Mouse (Mus musculus) heart, adult 11 months (tissue): ENCODE measurements at regions not wholly inside any gene's neighbourhood (a gene's known extent, or its start where the extent isn't known, plus 50 kb on each side); places are given as distances from the start of the nearest gene placed in this dataset.

ENCODE experiments used
- DNase-seq: peaks from one replicate; pipeline ENCODE4 v3.0.0; 2022

DNA sequence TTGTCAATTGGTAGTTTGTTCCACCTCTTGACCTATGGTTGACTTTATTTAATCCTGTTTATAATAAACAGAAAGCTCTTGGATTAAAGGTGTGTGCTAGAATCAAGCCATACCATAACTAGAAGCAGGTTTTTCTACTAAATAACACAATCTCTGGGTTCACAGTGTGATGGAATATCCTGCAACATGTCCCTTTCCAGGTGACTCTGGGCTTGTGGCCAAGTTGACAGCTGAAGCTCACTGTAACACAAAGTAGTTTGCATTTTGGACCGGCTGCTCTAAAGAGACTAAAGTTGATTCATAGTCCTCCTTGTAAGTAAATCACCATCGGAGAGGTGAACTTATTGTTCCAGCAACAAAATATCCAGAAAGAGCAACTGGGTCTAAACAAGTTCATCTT lies 149.3 kb upstream of the Kctd3 start:
- peak; percentile 58 for DNase-seq

DNA sequence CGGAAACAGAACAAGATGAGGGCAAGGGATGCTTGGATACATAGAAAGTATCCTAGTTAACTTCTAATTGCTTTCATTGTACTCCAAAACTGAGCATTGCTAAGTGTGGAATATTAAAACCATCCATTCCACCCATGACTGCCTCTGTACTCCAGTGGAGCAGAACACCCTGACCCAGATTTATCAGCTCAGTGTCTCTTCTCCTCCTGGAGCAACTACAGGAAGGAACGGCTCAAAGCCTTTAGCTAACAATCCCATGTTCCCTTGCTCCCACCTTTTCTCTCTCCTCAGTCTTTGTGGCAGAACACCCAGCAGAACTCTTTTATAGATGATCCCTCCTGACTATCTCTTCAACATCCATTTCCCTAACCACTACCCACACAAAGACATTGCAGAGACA lies 146.7 kb upstream of the Kctd3 start:
- DNase-seq: peak; percentile 22

DNA sequence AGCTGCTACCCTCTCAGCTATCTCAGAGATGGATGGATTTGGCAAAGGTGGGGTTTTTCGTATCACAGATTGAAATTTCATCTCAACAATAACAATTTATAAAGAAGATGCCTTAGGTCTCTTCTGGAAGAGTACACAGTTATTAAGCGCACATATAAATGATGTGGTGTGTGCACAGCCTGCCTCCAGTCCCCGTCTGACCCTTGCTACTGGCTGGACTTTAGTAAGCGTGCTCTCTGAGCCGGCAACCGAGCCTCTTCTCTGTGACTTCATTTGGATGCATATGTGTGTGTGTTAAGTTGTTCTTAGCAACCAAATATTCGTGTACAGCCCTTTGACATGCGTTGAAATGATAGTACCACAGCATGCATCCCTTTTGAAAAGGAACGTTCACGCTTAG lies 145.5 kb upstream of the Kctd3 start:
- peak; percentile 73 for DNase-seq

DNA sequence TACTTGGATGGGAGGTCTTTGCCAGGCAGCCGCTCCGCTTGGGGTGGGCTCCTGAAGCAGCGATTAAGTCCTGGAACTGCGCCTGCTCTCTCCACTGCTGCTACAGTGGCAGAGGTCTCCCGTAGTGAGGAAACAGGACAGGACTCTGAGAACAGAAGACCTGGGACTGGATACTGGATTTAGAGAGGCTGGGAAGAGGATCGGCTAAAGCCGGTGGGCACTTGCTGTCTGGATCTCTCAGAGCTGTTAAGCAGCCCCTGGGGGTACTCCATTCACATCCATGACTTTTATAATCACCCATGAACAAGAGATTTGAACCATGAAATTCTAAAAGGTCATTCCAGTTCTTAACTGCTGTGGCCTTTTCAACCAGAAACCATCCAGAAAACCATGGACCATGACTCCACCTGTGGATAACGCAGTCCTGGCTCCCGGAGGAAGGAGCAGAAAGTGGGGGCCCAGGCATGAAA lies 135.4 kb upstream of the Kctd3 start:
- no peak for DNase-seq

DNA sequence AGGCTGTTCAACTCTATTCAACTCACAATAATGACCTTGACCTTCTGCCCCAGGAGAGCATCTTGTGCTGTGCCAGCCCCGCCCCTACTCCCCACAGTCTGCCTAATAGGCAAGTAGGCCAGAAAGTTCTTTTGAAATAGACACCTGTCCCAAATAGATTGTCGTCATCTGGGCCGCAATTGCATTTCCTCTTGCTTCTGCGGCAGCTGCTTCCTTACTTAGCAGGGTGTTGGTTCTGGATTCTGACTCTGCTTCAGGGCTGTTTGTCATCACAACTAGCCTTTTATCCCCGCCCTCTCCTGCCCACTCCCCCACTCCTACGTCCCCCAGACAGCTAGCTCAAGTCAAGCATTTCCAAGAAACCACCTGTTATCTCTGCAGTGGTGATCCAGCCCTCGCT lies 134.9 kb upstream of the Kctd3 start:
- peak; percentile 91 for DNase-seq

DNA sequence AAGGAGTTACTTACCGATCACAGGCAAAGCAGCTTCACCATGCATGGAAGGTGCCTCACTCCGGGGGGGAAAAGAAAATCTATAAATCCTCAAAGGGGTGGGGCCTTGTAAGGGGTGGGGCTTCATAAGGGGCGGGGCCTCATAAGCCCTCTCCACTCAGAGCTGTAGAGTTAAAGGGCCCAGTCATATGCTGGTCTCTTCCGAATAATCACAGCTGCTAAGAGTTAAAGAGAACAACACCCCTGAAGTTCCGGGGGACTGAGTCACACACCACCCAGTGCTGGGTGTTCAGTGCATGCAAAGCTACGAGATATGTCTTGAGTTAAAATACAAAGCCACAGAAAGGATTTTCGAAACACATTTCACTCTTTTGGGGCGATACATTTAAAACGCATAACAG lies 134.1 kb upstream of the Kctd3 start:
- DNase-seq: peak; percentile 57

DNA sequence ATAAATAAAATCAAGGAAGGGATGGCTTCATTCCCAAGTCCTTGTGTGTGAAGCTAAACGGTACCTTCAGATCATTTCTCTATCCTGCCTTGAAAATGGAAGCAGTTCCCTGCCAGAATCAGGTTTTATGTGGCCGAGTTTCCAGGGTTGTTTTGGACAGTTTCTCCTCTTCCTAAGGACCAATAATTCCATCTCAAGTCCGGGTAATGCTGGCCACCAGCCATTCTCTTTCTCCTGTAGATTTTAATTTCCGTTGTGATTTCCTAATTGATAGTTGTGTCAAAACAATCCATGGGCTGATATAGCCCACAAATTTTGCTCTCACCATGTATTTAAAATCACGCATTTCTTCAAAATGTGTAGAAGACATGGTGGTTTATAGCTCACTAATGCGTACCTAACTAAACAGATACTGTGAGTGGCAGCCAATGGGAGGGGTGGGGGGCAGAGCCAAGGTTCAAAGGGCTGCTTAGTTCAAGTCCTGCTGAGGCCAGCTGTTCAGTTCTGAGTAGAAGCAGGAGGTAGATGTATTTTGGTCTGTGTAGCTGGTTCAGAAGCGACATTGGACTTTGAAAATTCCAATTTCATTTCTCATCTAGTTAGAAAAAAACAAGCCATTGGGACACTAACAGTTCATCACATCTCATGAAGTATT lies 129.2 kb upstream of the Kctd3 start:
- peak; percentile 86 for DNase-seq

DNA sequence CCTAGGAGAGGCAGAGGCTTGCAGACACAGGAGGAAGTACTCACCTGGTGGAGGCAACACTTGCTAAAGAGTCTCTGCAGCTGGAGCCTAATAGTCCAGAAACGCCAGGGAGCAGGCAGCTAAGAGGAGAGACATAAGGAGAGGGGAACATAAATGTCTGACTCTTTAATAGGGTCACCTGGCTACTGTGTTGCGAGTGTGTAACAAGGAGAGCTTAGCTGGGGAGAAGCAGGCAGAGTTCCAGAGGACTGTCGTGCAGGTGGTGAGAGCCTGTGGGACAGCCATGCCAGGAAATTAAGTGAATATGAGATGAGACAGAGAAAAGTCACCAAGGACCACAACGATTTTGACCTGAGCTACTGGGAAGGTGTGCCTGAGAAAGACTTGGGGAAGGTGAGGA lies 128.2 kb upstream of the Kctd3 start:
- DNase-seq: peak; percentile 85

DNA sequence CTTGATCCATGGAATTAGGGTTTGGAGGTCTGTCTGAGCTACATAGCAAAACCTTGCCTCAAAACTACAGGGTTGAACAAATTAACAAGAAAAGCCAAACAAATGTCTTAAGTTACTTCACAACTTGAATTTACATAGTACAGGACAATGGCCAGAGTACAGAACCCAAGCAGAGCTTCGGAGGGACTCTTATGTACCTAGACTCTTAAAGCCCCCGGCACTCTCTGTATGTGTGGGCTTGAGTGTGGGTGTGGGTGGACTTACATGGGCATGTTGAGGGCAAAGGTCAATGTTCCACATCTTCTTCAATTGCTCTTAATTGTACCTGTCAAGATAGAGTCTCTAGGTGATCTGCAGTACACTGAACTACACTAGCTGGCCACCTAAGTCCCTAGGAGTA lies 121.1 kb upstream of the Kctd3 start:
- no peak for DNase-seq

DNA sequence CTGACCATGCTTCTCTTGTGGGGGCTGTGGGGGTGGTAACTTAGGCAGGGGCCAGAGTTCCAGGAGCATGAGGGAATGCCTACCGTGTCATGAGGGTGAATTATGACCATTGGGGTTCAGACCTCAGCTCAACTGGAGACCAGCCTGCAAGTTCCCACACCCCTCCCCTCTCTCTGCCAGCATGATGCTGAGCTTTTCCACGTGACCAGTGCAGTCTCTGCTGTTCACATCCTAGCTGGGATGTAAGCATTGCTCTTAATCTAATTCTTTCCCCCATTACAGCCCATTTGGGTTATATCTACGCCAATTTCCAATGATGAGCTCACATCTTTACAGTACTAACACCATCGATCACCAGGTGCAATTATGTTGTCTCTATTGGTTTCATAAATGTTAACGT lies 120.6 kb upstream of the Kctd3 start:
- DNase-seq: peak; percentile 42

DNA sequence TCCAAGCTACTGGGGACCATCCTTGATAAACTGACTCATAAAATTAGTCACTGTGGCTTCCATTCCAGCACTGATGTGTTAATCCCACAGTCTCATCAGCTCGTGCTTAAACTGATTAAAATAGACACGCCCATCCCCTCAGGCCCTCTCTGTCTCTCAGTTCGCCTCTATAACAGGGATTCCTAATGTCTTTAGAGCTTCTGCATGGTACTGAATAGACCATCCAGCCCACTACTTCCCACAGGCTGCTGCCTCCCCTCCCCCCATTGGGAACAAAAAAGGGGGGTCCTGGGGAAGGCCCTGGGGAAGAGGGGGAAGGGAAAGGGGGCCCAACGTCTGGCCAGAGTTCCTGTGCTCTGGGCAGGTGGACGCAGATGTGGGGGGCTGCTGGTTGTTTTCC lies 119.7 kb upstream of the Kctd3 start:
- peak; percentile 61 for DNase-seq

DNA sequence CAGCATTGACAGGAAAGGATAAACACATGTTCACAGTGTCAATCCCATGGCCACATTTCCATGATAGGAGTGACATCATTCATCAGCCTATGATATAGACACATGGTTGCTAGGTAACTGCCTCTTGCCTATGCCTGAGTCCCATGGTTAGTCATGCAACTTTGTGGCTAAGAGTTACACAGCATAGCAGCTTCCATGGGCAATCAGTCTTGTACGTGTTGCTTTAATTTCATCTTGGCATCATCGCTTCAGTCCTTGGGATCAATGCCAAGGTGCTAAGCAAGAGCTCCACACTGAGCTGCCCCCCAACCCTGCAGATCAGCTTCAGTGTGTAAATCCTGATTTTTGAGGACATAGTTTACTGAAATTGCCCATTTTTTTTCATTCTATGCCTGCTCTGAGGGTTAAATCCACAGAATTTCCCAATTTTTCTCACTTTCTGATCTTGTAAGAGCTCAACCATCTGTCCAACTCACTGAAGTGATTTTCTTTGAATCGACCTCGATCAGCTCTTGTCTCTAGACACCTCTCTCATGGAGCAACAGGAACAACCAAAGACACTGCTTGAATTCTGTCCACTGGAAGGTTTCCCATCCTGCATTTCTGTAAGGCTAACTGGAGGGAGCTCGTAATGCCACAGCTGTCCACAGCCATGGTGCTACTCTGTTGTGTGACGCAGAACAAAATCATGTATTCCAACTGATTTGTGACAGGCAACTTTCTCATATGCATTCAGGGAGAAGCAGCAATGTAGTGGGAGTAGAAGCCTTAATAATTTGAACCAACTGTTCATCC lies 112.5 kb upstream of the Kctd3 start:
- DNase-seq: peak; percentile 81

DNA sequence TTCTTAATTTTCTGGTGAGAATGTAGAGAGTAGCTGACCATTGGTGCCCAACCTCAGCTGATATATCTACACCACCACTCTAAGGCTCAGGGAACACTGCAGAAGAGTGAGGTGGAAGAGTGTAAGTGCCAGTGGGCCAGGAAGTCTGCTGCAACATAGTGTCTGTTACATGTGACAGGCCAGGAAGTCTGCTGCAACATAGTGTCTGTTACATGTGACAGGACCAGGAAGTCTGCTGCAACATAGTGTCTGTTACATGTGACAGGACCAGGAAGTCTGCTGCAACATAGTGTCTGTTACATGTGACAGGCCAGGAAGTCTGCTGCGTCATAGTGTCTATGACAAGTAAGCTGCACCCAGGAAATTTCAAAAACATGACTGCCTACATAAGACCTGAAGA lies 111.4 kb upstream of the Kctd3 start:
- DNase-seq: peak; percentile 91

DNA sequence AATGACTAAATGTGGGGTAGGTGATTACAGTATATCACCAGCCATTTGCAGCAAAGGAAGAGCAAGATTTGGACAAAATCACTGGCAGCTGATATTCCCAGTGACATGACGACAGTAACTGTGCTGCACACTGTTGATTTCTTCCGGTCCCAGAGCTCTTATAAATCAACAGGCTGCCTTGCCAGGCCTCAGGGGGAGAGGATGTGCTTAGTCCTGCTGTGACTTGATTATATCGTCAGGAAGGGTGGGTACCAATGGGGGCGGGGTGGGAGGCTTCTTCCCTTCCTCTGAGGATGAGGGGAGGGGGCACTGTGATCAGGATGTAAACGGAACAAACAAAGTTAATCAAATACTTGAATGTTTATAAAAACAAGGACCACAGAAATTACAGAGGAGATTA lies 110.9 kb upstream of the Kctd3 start:
- DNase-seq: peak; percentile 97

DNA sequence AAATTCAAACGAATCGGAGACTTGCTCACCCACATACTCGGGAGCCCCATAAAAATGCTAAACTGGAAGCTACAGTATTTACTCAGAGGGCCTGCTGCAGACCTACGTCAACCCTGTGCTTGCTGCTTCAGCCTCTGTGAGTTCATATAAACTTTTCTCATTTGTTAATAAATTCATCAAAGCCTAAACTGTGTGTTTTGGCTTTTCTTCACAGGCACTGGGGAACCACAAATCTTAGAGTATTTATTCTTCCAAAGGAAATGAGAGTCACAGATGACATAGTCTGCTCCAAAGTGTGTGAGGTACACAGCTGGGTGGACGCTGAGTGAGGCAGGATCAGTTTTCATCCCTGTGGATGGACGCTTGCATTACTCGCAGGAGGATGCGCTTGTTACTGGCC lies 108.3 kb upstream of the Kctd3 start:
- peak; percentile 70 for DNase-seq

DNA sequence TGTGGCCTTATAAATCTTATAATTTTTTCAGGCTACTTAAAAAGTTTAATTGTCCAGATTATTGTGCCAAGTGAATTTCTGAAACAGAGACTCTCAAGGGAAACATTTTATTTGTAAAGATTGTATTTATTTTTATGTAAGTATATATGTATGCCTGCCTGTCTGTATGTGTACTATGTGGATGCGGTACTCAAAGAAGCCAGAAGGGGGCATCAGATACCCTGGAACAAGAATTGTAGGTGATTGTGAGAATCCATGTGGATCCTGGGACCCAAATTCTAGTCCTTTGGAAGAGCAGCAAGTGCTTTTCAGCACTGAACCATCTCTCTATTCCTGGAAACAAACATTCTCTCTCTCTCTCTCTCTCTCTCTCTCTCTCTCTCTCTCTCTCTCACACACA lies 107.6 kb upstream of the Kctd3 start:
- peak; percentile 57 for DNase-seq

DNA sequence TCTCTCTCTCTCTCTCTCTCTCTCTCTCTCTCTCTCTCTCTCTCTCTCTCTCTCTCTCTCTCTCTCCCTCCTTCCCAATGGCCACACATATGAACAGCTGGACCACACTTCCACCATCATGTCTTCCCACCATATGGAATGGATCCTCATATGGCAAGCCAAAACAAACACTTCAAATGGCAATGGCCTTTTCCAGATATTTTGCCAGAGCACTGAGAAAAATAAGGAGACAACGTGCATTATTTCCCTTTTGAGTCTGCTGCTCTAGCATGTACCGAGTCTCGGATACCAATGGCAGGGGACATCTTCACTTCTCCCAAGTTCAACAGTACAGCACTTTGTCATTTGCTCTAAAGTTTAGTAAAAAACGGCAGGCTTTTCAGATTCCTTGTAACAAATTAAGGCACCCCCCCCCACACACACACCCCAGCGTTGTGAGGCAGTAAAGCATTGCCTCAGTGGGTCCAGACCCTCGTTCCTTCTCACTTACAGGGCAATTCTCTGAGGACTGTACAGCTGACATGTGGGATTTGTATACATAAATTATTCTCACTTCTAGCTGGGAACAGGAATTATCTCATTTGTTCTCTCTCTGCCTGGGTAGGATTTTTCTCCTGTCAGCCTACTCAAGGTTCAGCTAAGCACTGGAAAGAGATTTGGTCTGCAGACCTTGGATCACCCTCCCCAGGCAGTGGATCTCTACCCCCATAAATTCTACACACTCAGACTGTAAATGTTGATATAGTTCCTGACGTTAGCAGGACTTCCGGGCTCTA lies 100.8 kb upstream of the Kctd3 start:
- DNase-seq: peak; percentile 44

DNA sequence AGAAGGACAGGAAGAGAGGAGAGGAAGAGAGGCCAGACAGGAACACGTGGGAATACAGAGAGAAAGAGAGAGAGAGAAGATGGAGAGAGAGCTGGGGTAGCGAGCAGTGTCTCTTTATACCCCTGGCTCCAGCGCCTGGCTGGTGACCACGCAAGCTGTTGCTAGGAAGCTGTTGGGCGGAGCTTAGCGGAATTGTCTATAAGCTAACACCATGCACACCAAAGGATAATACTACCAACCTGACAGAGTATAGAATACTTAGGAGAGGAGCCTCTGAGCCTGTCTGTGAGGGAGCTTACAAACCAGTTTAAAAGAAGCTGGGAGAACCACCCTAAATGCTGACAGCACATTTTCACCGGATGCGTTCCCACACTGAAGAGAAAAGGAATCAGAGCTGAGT lies 100.2 kb upstream of the Kctd3 start:
- peak; percentile 88 for DNase-seq

DNA sequence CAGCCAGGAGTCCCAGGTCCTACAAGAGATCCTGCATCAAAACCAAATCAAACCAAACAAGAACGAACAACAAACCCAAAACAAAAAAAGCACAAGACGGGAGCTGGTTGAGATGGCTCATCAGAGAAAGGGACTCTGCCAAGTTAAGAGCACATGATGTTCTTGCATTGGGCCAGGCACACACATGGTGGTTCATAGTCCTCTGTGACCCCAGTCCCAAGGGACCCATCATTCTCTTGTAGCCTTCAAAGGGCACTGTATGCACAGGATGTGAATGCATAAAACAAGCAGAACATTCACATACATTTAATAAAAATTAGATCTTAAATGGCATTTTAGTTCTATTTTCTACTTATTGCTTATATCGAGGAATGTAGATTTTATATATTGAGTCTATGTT lies 99.5 kb upstream of the Kctd3 start:
- DNase-seq: peak; percentile 89

DNA sequence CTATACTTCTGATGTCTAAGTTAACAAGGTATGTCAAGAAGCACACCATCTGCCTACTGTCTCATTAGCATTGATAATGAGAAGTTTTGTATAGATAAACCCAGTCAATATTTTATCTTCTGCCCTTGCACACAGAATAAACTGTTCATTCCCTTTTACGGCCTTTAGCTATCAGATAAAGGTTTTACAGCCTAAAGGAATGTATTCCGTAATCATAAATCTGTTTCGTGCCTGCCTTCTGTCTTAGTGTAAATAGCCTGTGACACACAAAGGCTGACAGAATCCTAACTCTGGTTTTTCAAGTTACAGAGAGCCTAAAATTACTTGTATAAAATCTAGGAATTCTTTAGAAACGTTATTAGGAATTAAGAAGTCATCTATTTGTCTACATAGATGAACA lies 97.6 kb upstream of the Kctd3 start:
- DNase-seq: peak; percentile 9

DNA sequence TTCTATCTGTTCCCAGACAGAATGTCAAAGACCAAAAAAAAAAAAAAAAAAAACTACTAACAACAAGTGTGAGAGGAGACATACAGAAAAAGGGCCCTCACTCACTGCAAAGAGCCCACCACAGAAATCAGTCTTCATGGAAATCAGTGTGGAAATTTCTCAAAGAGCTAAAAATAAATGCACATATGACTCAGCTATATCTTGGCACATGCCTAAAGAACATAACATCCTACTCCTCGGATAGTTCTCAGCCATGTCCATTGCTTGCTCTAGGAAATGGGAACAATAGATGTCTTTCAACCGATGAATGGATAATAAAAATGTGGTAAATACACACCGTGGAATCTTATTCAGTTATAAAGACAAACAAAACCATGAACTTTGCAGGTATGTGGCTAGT lies 95.1 kb upstream of the Kctd3 start:
- no peak for DNase-seq

DNA sequence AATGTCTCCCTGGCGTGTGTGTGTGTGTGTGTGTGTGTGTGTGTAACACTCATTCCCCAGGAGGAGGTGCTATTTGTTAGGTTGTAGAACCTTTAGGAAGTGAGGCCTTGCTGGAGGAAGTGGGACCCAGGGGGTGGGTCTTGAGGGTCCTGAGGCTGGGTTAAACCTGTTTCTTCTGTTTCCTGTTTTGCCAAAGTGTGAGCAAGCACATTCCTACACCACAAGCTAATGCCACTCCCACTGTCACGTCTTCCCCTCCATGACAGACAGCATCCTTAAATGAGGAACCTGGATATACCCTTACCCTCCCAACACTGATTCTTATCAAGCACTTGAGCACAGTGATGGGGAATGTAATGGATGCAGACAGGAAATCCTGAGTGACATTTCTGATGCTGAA lies 91.5 kb upstream of the Kctd3 start:
- peak; percentile 72 for DNase-seq

DNA sequence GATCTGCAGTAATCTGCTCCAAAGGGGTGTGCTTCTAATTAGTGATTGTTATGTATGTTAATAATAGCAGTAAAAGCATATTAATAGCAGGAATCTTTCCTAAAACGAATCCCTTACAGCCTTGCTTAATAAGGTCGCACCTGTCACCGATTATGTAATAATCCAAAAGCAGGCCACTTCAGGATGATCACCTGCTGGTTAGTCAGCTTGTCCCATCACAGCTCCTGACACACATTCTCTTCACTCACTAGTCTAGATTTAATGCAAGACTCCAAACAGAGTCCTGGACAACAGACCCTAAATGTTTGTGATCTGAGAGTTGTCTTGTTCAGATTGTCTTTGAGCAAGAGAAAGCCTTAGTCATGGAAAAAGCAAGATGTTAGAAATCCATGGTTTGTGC lies 85.2 kb upstream of the Kctd3 start:
- DNase-seq: no peak

DNA sequence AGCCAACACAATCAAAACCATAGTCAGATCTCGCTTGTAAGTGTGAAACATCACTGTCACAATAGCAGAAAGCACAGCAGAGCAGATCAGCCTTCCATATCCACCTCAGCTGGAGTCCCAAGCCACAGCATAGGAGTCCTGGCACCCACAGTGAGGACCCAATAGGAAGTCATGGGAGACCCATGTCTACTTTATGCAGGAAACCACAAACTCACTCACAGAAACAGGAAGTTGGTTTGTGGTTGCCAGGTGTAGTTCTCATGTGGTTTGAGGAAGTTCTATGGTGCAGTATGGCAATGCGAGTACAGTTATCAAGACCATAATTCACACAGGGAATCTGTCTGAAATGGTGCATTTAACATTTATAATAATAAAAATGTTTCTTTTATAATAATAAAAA lies 77.6 kb upstream of the Kctd3 start:
- DNase-seq: peak; percentile 83
